Mouse (Mus musculus): ENCODE results near the gene Ep400. TPM values are rescaled to one million over a fixed set of nuclear protein-coding genes. Genes with fewer than 3 reads are reported as not detected.
"Not testable (repeated sequence)": the region's sequence is repeated elsewhere in the genome, so short reads cannot be mapped to it uniquely, and the experiment has no call there.

The Ep400 gene
- polyA plus RNA-seq, 1 experiment from 2014 or later, result 69.1 TPM

DNA sequence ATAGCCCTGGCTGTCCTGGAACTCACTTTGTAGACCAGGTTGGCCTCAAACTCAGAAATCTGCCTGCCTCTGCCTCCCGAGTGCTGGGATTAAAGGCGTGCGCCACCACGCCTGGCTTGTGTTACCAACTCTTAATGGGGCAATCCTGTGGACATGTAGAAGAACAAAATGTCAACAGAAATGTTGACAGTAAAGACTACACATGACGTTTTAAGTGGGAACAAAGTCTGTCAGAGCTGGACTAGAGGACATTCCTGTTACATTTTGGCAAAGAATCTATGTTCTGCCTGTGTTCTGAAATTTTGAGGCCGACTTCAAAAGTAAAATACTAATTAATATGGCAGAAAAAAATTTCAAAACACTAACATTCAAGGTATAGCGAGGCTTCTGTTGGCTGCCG, 6.6 kb downstream of the Ep400 start:
- Histone ChIP-seq H3K4me1 (replicated peaks; ENCODE audit: control insufficient read depth, insufficient read depth, low read length) (peaks cover 6% of the 10 kb centered on the region), H3K27ac (ENCODE audit: low read length) (no peak overlapping the region), H3K4me2 (ENCODE audit: low read length) (no peak overlapping the region), H3K36me3 (ENCODE audit: control insufficient read depth, insufficient read depth) (no peaks in the 10 kb centered on the region), H3K4me3 (replicated peaks; ENCODE audit: low read length) (no peak overlapping the region), H3K9me3 (ENCODE audit: control insufficient read depth, low read length) (no peaks in the 10 kb centered on the region; the same call in 1 of the 2 replicates), H3K27me3 (replicated peaks; ENCODE audit: control insufficient read depth, insufficient read depth, low read length) (no peaks in the 10 kb centered on the region), H3K9ac (replicated peaks; ENCODE audit: low read depth, low read length) (no peak overlapping the region)
- ATAC-seq, result no peak
- WGBS, result 96% methylated on average over 8 of the region's 8 CpGs

DNA sequence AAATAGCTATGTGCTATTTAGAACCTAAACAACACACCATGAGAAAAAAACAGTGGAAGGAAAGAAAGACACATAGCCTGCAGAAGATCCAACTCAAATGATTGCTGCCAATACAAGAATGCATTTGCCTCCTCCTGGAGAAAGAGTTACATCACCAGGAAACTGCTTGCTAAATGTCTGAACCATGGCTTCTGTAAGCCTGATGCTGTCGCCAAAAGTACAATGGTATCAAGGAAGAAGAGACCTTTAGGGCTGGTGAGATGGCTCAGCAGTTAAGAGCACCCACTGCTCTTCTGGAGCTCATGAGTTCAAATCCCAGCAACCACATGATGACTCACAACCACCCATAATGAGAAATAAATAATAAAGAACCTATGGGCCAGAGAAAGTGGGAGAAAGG, 25.5 kb downstream of the Ep400 start:
- H3K27ac ChIP-seq (ENCODE audit: low read length), result no peak overlapping the region
- H3K4me3 ChIP-seq (replicated peaks; ENCODE audit: low read length), result no peak overlapping the region
- no peaks in the 10 kb centered on the region for H3K9me3 ChIP-seq (ENCODE audit: control insufficient read depth, low read length)
- H3K9ac ChIP-seq (replicated peaks; ENCODE audit: low read depth, low read length), result no peak overlapping the region
- peaks cover 2% of the 10 kb centered on the region; the same call in 1 of the 2 replicates for H3K36me3 ChIP-seq (ENCODE audit: control insufficient read depth, insufficient read depth)
- no peaks in the 10 kb centered on the region for H3K27me3 ChIP-seq (replicated peaks; ENCODE audit: control insufficient read depth, insufficient read depth, low read length)
- H3K4me1 ChIP-seq (replicated peaks; ENCODE audit: control insufficient read depth, insufficient read depth, low read length), result no peaks in the 10 kb centered on the region
- WGBS, result 92% methylated on average over 1 of the region's 1 CpGs
- no peak overlapping the region for H3K4me2 ChIP-seq (ENCODE audit: low read length)
- no peak for ATAC-seq

DNA sequence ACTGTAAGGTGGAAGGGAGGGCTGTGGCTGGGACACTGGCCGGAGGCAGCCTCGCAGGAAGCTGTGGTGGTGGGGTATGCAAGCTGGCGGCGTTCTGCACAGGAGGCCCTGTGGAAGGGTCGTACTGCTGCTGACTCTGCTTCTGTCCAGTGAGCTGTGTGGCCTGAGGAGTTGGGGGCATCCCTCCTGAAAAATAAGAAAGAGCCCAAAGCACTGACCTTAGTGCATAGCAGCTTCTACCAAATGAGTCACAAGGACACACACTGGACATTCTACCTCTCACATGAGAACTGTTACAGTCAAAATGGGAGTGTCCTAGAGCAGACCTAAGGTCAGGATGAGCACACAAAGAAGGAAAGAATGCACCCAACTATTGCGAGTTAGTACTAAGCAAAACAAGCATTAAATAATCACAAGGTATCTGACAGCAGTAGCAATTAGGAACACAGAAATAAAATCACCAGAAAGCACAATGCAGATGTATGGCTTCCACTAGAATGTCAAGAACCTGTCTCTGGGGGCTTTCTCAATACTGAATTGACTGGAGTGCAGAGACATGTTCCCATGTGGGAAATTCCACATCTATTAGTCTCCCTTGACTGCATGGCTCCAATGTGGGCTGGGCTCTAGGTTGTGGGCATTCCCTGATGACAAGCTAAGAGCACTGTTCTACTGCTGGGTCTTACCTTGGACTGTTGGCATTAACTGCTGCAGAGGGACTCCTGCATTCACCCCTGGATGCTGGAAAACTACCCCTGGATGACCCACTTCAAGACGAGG, 30.8 kb downstream of the Ep400 start:
- peaks cover 22% of the 10 kb centered on the region; the same call in 1 of the 2 replicates for H3K36me3 ChIP-seq (ENCODE audit: control insufficient read depth, insufficient read depth)
- H3K27ac ChIP-seq (ENCODE audit: low read length), result no peak overlapping the region
- H3K9me3 ChIP-seq (ENCODE audit: control insufficient read depth, low read length), result no peaks in the 10 kb centered on the region
- ATAC-seq, result no peak
- H3K27me3 ChIP-seq (replicated peaks; ENCODE audit: control insufficient read depth, insufficient read depth, low read length), result no peaks in the 10 kb centered on the region
- H3K4me3 ChIP-seq (replicated peaks; ENCODE audit: low read length), result no peak overlapping the region
- no peaks in the 10 kb centered on the region for H3K4me1 ChIP-seq (replicated peaks; ENCODE audit: control insufficient read depth, insufficient read depth, low read length)
- 95% methylated on average over 7 of the region's 7 CpGs for WGBS
- no peak overlapping the region for H3K4me2 ChIP-seq (ENCODE audit: low read length)
- no peak overlapping the region for H3K9ac ChIP-seq (replicated peaks; ENCODE audit: low read depth, low read length)

DNA sequence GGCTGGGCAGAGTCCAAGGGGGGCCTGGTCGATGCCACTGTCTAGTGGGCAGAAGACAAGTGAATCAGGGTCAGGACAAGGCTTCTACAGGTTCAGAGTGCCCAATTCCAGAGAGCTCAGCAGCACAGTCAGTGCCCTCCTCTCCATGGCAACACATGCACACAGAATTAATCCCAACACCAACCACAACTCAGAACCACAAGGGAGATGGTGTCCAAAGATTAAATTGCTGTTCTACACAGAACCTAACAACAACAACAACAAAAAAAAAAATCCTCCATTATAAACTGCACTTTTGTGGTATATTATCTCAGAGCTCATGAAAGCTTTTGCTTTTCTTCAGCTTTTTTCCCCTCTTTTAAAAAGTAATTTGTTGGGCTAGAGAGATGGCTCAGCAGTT, 34.9 kb downstream of the Ep400 start:
- WGBS, result 100% methylated on average over 1 of the region's 1 CpGs
- H3K27me3 ChIP-seq (replicated peaks; ENCODE audit: control insufficient read depth, insufficient read depth, low read length), result no peaks in the 10 kb centered on the region
- no peak overlapping the region for H3K9ac ChIP-seq (replicated peaks; ENCODE audit: low read depth, low read length)
- H3K4me2 ChIP-seq (ENCODE audit: low read length), result no peak overlapping the region
- no peaks in the 10 kb centered on the region for H3K9me3 ChIP-seq (ENCODE audit: control insufficient read depth, low read length)
- H3K4me1 ChIP-seq (replicated peaks; ENCODE audit: control insufficient read depth, insufficient read depth, low read length), result no peaks in the 10 kb centered on the region
- peaks cover 38% of the 10 kb centered on the region for H3K36me3 ChIP-seq (ENCODE audit: control insufficient read depth, insufficient read depth)
- no peak for ATAC-seq
- no peak overlapping the region for H3K4me3 ChIP-seq (replicated peaks; ENCODE audit: low read length)
- no peak overlapping the region for H3K27ac ChIP-seq (ENCODE audit: low read length)

DNA sequence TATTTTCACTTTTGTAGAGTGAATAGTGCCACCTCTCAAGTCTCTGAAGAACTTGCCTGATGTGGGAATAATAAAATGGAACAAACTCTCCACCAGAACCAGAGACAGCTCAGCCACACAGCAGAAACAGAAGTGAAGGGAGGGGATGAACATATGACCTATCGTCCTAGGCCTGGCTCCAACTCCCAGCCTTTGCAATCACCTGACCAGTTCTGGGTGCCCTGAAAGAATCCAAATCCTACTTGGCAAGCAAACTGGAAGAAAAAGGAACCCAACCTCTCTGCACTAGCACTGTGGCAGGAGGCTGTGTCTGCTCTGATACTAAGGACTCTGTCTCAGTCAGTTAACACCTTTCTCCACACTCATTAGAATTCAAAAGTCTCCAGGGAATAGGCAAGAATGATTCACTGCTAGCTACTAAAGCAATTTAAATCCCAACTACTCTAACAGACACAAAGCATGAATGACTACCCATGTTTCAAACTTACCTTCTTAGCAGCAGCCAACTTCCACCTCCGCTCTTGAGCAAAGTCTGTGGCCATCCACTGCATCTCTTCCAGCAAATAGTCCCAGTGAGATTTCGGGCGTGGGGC, 37.2 kb downstream of the Ep400 start:
- Histone ChIP-seq H3K4me3 (replicated peaks; ENCODE audit: low read length) (no peak overlapping the region), H3K9ac (replicated peaks; ENCODE audit: low read depth, low read length) (no peak overlapping the region), H3K4me1 (replicated peaks; ENCODE audit: control insufficient read depth, insufficient read depth, low read length) (no peaks in the 10 kb centered on the region), H3K36me3 (ENCODE audit: control insufficient read depth, insufficient read depth) (peaks cover 38% of the 10 kb centered on the region), H3K9me3 (ENCODE audit: control insufficient read depth, low read length) (no peaks in the 10 kb centered on the region), H3K27ac (ENCODE audit: low read length) (no peak overlapping the region), H3K27me3 (replicated peaks; ENCODE audit: control insufficient read depth, insufficient read depth, low read length) (no peaks in the 10 kb centered on the region), H3K4me2 (ENCODE audit: low read length) (no peak overlapping the region)
- no peak for ATAC-seq
- 96% methylated on average over 4 of the region's 4 CpGs for WGBS

DNA sequence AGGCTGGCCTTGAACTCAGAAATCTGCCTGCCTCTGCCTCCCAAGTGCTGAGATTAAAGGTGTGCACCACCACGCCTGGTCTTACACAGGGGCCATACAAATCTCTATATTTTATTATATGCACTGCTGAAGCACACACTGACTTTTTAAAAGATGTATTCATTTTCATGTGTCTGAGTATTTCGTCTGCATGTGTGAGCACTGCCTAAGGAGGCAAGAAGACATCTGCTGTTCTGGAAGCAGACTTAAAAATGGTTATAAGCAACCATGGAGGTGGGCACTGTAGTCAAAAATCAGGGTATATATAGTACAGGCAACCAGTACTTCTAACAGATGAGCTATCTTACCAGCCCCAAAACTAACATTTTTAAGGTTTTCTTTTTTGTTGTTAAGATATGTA, 39.3 kb downstream of the Ep400 start:
- H3K4me3 ChIP-seq (replicated peaks; ENCODE audit: low read length), result no peak overlapping the region
- WGBS, result 87% methylated on average over 2 of the region's 2 CpGs
- no peak overlapping the region for H3K27ac ChIP-seq (ENCODE audit: low read length)
- H3K4me2 ChIP-seq (ENCODE audit: low read length), result no peak overlapping the region
- no peaks in the 10 kb centered on the region for H3K9me3 ChIP-seq (ENCODE audit: control insufficient read depth, low read length)
- no peak overlapping the region for H3K9ac ChIP-seq (replicated peaks; ENCODE audit: low read depth, low read length)
- H3K27me3 ChIP-seq (replicated peaks; ENCODE audit: control insufficient read depth, insufficient read depth, low read length), result no peaks in the 10 kb centered on the region
- peaks cover 33% of the 10 kb centered on the region for H3K36me3 ChIP-seq (ENCODE audit: control insufficient read depth, insufficient read depth)
- no peak for ATAC-seq
- no peaks in the 10 kb centered on the region for H3K4me1 ChIP-seq (replicated peaks; ENCODE audit: control insufficient read depth, insufficient read depth, low read length)

DNA sequence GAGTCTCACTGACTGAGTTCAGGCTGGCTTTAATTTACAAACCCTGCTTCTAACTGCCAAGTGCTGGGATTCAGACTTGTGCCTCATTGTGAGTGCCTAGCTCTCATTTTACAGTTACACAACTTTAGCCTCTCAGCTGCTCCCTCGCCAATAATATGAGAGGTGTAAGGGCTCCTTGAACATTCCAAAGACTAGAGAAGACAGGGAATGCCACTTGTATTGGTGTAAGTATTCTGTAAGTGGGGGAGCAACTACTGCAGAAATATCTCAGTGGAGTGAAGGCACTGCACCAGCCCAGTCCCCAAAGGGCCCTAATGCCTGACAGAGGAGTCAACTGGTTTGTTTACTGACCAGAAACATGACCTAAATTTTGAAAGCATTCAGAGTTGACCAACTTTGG, 42.7 kb downstream of the Ep400 start:
- 84% methylated on average over 1 of the region's 1 CpGs for WGBS

DNA sequence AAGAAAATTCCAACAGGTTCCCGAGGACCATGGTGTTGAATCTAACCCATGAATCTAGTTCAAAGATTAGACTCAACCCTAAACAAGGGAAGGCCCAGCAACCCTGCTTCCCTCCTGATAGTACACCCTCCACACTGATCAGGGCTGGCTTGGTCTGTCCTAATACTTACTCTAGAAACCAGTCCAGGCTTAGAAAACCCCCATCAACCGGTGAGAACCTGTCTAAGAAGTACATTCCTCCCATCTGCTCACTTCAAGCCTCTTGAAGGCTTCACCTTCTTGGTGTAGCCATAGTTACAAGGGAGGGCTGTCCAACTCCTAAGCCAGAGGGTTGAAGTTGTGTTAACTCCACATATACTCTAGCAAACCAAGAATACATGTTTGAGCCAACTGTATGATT, 47.0 kb downstream of the Ep400 start:
- Histone ChIP-seq H3K9ac (replicated peaks; ENCODE audit: low read depth, low read length) (no peak overlapping the region), H3K9me3 (ENCODE audit: control insufficient read depth, low read length) (no peaks in the 10 kb centered on the region), H3K27ac (ENCODE audit: low read length) (no peak overlapping the region), H3K36me3 (ENCODE audit: control insufficient read depth, insufficient read depth) (peaks cover 31% of the 10 kb centered on the region), H3K27me3 (replicated peaks; ENCODE audit: control insufficient read depth, insufficient read depth, low read length) (no peaks in the 10 kb centered on the region), H3K4me2 (ENCODE audit: low read length) (no peak overlapping the region), H3K4me1 (replicated peaks; ENCODE audit: control insufficient read depth, insufficient read depth, low read length) (no peaks in the 10 kb centered on the region), H3K4me3 (replicated peaks; ENCODE audit: low read length) (no peak overlapping the region)
- 94% methylated on average over 2 of the region's 2 CpGs for WGBS
- ATAC-seq, result no peak

More for the DNA sequence above, 42.7 kb downstream of the Ep400 start:
- H3K9ac ChIP-seq (replicated peaks; ENCODE audit: low read depth, low read length), result no peak overlapping the region
- peaks cover 33% of the 10 kb centered on the region for H3K36me3 ChIP-seq (ENCODE audit: control insufficient read depth, insufficient read depth)
- no peak for ATAC-seq
- no peak overlapping the region for H3K27ac ChIP-seq (ENCODE audit: low read length)
- no peaks in the 10 kb centered on the region for H3K4me1 ChIP-seq (replicated peaks; ENCODE audit: control insufficient read depth, insufficient read depth, low read length)
- H3K4me2 ChIP-seq (ENCODE audit: low read length), result no peak overlapping the region
- no peaks in the 10 kb centered on the region for H3K27me3 ChIP-seq (replicated peaks; ENCODE audit: control insufficient read depth, insufficient read depth, low read length)
- H3K4me3 ChIP-seq (replicated peaks; ENCODE audit: low read length), result no peak overlapping the region
- H3K9me3 ChIP-seq (ENCODE audit: control insufficient read depth, low read length), result no peaks in the 10 kb centered on the region

DNA sequence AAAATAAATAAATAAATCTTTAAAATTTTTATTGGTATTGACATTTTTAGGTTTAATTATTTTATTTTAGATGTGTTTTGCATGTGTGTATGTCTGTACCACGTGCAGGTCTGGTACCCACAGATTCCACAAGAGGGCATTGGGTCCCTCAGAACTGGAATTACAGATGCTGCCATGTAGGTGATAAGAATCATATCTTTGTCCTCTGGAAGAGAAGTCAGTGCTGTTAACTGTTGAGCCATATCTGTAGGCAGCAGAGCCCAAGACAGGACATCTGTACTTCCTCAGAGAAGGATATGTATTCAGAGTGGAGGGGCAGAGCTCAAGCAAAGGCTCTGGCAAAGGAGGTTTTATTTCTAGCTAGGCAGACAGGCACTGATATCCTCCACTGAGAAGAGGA, 49.1 kb downstream of the Ep400 start:
- 96% methylated on average over 1 of the region's 1 CpGs for WGBS

More for the DNA sequence above, 49.1 kb downstream of the Ep400 start:
- not testable (repeated sequence) for H3K4me1 ChIP-seq (replicated peaks; ENCODE audit: control insufficient read depth, insufficient read depth, low read length); H3K27ac ChIP-seq (ENCODE audit: low read length); H3K4me3 ChIP-seq (replicated peaks; ENCODE audit: low read length); H3K9ac ChIP-seq (replicated peaks; ENCODE audit: low read depth, low read length); H3K27me3 ChIP-seq (replicated peaks; ENCODE audit: control insufficient read depth, insufficient read depth, low read length); H3K9me3 ChIP-seq (ENCODE audit: control insufficient read depth, low read length); ATAC-seq; H3K4me2 ChIP-seq (ENCODE audit: low read length)
- peaks cover 35% of the 10 kb centered on the region for H3K36me3 ChIP-seq (ENCODE audit: control insufficient read depth, insufficient read depth)
